Mouse (Mus musculus): ENCODE measurements around the gene Ly6g6f.

- TF ChIP-seq POLR2A (IDR thresholded peaks at IDR 0.05; ENCODE audit: low read depth, low read length) = no peak
- TF ChIP-seq CTCF (conservative IDR thresholded peaks at IDR 0.05 in 1 of 2, IDR thresholded peaks at IDR 0.05 in 1 of 2; ENCODE audit: low read depth in 2 of 2, low read length in 2 of 2) = no peak
- no peak for TF ChIP-seq RAD21 (IDR thresholded peaks at IDR 0.05; ENCODE audit: low read depth, low read length)
- no peak for TF ChIP-seq POLR2AphosphoS2 (IDR thresholded peaks at IDR 0.05; ENCODE audit: low read depth, low read length)
- TF ChIP-seq EP300 (IDR thresholded peaks at IDR 0.05; ENCODE audit: low read length) = no peak
- no peak for TF ChIP-seq ZNF384 (IDR thresholded peaks at IDR 0.05; ENCODE audit: low read depth, low read length)
Observed at GRCm38 (mm10) chr17:35060071-35060470, 25.3 kb downstream of the Ly6g6f start.
